Comparison of ENCODE assay signal across 25 mouse cellular contexts in genomic region chr1:134411706-134412629, GRCm38 (mm10). TPM values are rescaled to one million over a fixed set of nuclear protein-coding genes. Genes with fewer than 3 reads are reported as not detected.
A peak's percentile ranks its signal among the peaks of the same experiment; 100 is the strongest.
DNase-seq lines count a peak whose midpoint lies in the region; TF ChIP-seq lines count a peak whose summit lies in the region.
"Had no signal": no experiment of that assay in that cellular context is flagged by ENCODE, and none has a peak within 500 bp of the region (broad histone marks: within the 10 kb centered on the region; RNA-seq: fewer than 3 reads in every experiment).

No protein-coding gene starts in this region.

- intact Hi-C loops in gastrocnemius, postnatal 14 days (cut with DNase I; ENCODE audit: low total_unique reads), result no loop called here

- no peak overlapping the region for H3K27ac ChIP-seq in layer of hippocampus, adult 2 months
- H3K27ac ChIP-seq in forebrain, embryonic 10.5 days, result no peak overlapping the region
- H3K27ac ChIP-seq: embryonic facial prominence, embryonic 13.5 days; liver, embryonic 15.5 days had no signal

- no peak overlapping the region for H3K4me3 ChIP-seq in layer of hippocampus, adult 2 months
- no peak overlapping the region for H3K4me3 ChIP-seq in forebrain, embryonic 10.5 days
- H3K4me3 ChIP-seq: embryonic facial prominence, embryonic 13.5 days; limb, embryonic 13.5 days; liver, embryonic 15.5 days; megakaryocyte, embryonic 14.5 days had no signal

- no peaks in the 10 kb centered on the region for H3K27me3 ChIP-seq in forebrain, embryonic 10.5 days (ENCODE audit: poor library complexity, severe bottlenecking)
- H3K27me3 ChIP-seq: embryonic facial prominence, embryonic 13.5 days; limb, embryonic 13.5 days; liver, embryonic 15.5 days; megakaryocyte, embryonic 14.5 days had no signal

- H3K36me3 ChIP-seq in forebrain, embryonic 10.5 days (replicated peaks), result peaks cover 48% of the 10 kb centered on the region

- peak; percentile 31 for TF ChIP-seq CTCF in layer of hippocampus, adult 2 months (conservative IDR thresholded peaks at IDR 0.05)

- WGBS in forebrain, embryonic 10.5 days, result 93% methylated on average over 9 of the region's 9 CpGs

- peaks cover 30% of the 10 kb centered on the region for H3K4me1 ChIP-seq in forebrain, embryonic 10.5 days

- DNase-seq in layer of hippocampus, adult 2 months (ENCODE audit: low spot score in 2 of 2), result no peak
- no peak for DNase-seq in layer of hippocampus, adult 9-10 months (ENCODE audit: low spot score)
- DNase-seq in 416B (ENCODE audit: low read depth), result peak; percentile 36
- peak; percentile 47 for DNase-seq in ES-CJ7 (ENCODE audit: low read depth, low spot score)
- peak; percentile 49 for DNase-seq in gastrocnemius, postnatal 14 days
- no peak for DNase-seq in forebrain, embryonic 10.5 days (ENCODE audit: extremely low spot score, low spot score)
- DNase-seq in adrenal gland, postnatal 4 days (ENCODE audit: low spot score in 2 of 2), result no peak
- DNase-seq: adrenal gland, adult 8-10 months; cerebellum, adult 9-11 months; kidney, adult 9 months; kidney, postnatal 4 days; midbrain, embryonic 14.5 days; thymus, postnatal 25 days had no signal

- no peaks in the 10 kb centered on the region for H3K9me3 ChIP-seq in forebrain, embryonic 10.5 days
- H3K9me3 ChIP-seq: embryonic facial prominence, embryonic 13.5 days; limb, embryonic 13.5 days; liver, embryonic 15.5 days; megakaryocyte, embryonic 14.5 days had no signal

RNA-seq across cellular contexts. Expression of gene Adipor1, which starts 3.2 kb away (rescaled TPM):
- total RNA-seq in layer of hippocampus, adult 2 months (2021), result 10 to 100 TPM; 53.1 to 55.2 TPM
- total RNA-seq in gastrocnemius, postnatal 14 days (2021), result 100 to 1,000 TPM; 121 to 123 TPM
- 70.5 and 71.1 TPM in 2 replicates for polyA plus RNA-seq in forebrain, embryonic 10.5 days (2016; fragmentation: Nextera tagmentation; extraction: Ambion mirVana)
- 100 to 1,000 TPM; 108 to 109 TPM for total RNA-seq in adrenal gland, postnatal 4 days (2021)

RNA-seq across cellular contexts. Expression of gene Cyb5r1, which starts 6.6 kb away (rescaled TPM):
- total RNA-seq in layer of hippocampus, adult 2 months (2021), result 10 to 100 TPM; 27.4 to 39.9 TPM
- total RNA-seq in gastrocnemius, postnatal 14 days (2021), result 100 to 1,000 TPM; 109 to 120 TPM
- 30.0 and 31.6 TPM in 2 replicates for polyA plus RNA-seq in forebrain, embryonic 10.5 days (2016; fragmentation: Nextera tagmentation; extraction: Ambion mirVana)
- total RNA-seq in adrenal gland, postnatal 4 days (2021), result 10 to 100 TPM; 27.0 to 28.8 TPM

RNA-seq across cellular contexts. Expression of gene 4933406M09Rik, which starts 26.2 kb away (rescaled TPM):
- not detected for total RNA-seq in layer of hippocampus, adult 2 months (2021)
- total RNA-seq in gastrocnemius, postnatal 14 days (2021), result not detected
- not detected in 2 replicates for polyA plus RNA-seq in forebrain, embryonic 10.5 days (2016; fragmentation: Nextera tagmentation; extraction: Ambion mirVana)
- not detected for total RNA-seq in adrenal gland, postnatal 4 days (2021)
- total RNA-seq: adrenal gland, adult 8-10 months; layer of hippocampus, postnatal 14 days; left cerebral cortex, postnatal 10 days had no signal
- polyA plus RNA-seq: brain, embryonic 14.5 days; CD4-positive, CD25-positive, alpha-beta regulatory T cell, adult 4 months; cortical plate, adult 2 months; embryonic facial prominence, embryonic 13.5 days; forebrain, embryonic 16.5 days; heart, postnatal 0 days; hindbrain, embryonic 11.5 days; limb, embryonic 13.5 days; liver, embryonic 15.5 days; midbrain, embryonic 14.5 days had no signal

RNA-seq across cellular contexts. Expression of gene Klhl12, which starts 43.4 kb away (rescaled TPM):
- total RNA-seq in layer of hippocampus, adult 2 months (2021), result 10 to 100 TPM; 43.5 to 44.4 TPM
- total RNA-seq in gastrocnemius, postnatal 14 days (2021), result 10 to 100 TPM in 1 of 2 experiments, 1 to 10 TPM in 1; 9.3 to 10.5 TPM
- 39.0 and 39.5 TPM in 2 replicates for polyA plus RNA-seq in forebrain, embryonic 10.5 days (2016; fragmentation: Nextera tagmentation; extraction: Ambion mirVana)
- 10 to 100 TPM; 25.4 to 26.5 TPM for total RNA-seq in adrenal gland, postnatal 4 days (2021)

RNA-seq across cellular contexts. Expression of gene Tmem183a, which starts 50.2 kb away (rescaled TPM):
- 10 to 100 TPM; 73.5 to 76.7 TPM for total RNA-seq in layer of hippocampus, adult 2 months (2021)
- 10 to 100 TPM; 13.8 to 19.5 TPM for total RNA-seq in gastrocnemius, postnatal 14 days (2021)
- 134 and 136 TPM in 2 replicates for polyA plus RNA-seq in forebrain, embryonic 10.5 days (2016; fragmentation: Nextera tagmentation; extraction: Ambion mirVana)
- total RNA-seq in adrenal gland, postnatal 4 days (2021), result 10 to 100 TPM; 53.9 to 60.4 TPM

Comparison
In these comparisons a context has a peak if more than half of its experiments do, and no peak if none do; other contexts are left out.
1. DNase-seq: peak in 416B (single experiment), ES-CJ7 (single experiment) and gastrocnemius, postnatal 14 days (single experiment); none in layer of hippocampus, adult 2 months (0 of 2), layer of hippocampus, adult 9-10 months (single experiment), forebrain, embryonic 10.5 days (single experiment) and adrenal gland, postnatal 4 days (0 of 2).